Mouse (Mus musculus) G1E (cell line): ENCODE results near the gene Tpgs1.

Experiments used
- CTCF ChIP-seq: IDR thresholded peaks from 2 replicates; pipeline ENCODE4 v1.5.1; 2012; ENCODE audit warnings: low read depth, low read length, inconsistent platforms, mixed read lengths
- GATA1 ChIP-seq: IDR thresholded peaks from 2 replicates; pipeline ENCODE4 v1.6.1; 2012; ENCODE audit warnings: borderline replicate concordance, low read length, inconsistent platforms, mixed read lengths
- GATA2 ChIP-seq: IDR thresholded peaks from 2 replicates; pipeline ENCODE4 v1.6.1; 2012; ENCODE audit warnings: low read depth, low read length, inconsistent platforms, borderline replicate concordance
- POLR2AphosphoS5 ChIP-seq: IDR thresholded peaks from 2 replicates; pipeline ENCODE4 v1.6.1; 2012; ENCODE audit warnings: low read depth, low read length, inconsistent platforms; ENCODE audit not compliant: insufficient replicate concordance
- TAL1 ChIP-seq: conservative IDR thresholded peaks from 2 replicates; pipeline ENCODE4 v1.6.1; 2012; ENCODE audit warnings: low read depth, low read length, inconsistent platforms, mixed read lengths

GRCm38 (mm10) chr10:79713163-79713562 lies 44.0 kb downstream of the Tpgs1 start:
- TF ChIP-seq CTCF (no peak), GATA1 (no peak), TAL1 (no peak), POLR2AphosphoS5 (peak; percentile 89; the same call in 1 of the 2 replicates), GATA2 (no peak)
